ENCODE assay signal across 20 mouse cellular contexts in the genomic region with DNA sequence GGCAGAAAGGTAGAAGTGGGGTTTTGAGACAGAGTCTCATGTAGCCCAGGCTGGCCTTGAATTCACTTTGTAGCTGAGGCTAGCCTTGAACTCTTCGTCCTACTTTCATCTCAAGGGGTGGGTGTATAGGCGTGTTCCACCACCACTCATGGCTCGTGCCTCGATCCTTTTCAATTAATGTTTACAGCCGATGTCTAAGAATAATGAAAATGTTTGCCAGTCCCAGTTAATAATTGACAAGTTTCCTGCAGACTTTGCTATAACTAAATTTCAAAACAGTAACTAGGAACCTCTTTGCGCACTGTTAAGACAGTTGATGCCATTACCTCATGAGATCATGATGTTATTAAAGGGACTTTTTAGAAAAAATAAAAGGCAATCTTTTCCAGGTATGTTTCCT. TPM values are rescaled to one million over a fixed set of nuclear protein-coding genes. Genes with fewer than 3 reads are reported as not detected.
DNase-seq lines count a peak whose midpoint lies in the region; ATAC-seq and TF ChIP-seq lines count a peak whose summit lies in the region.
"Had no signal": no experiment of that assay in that cellular context is flagged by ENCODE, and none has a peak within 500 bp of the region (broad histone marks: within the 10 kb centered on the region; RNA-seq: fewer than 3 reads in every experiment).

No protein-coding gene starts in this region.

- ATAC-seq in liver, embryonic 13.5 days (ENCODE audit: low read depth): no peak
- no peak for ATAC-seq in liver, embryonic 11.5 days (replicated peaks; ENCODE audit: low FRiP score)
- ATAC-seq in kidney, embryonic 14.5 days (ENCODE audit: low FRiP score, low TSS enrichment): no peak
- ATAC-seq in liver, postnatal 0 days: peak; percentile 28; the same call in 1 of the 2 replicates
- ATAC-seq: hindbrain, embryonic 16.5 days; midbrain, embryonic 15.5 days had no signal

- H3K36me3 ChIP-seq in liver, embryonic 13.5 days: no peaks in the 10 kb centered on the region
- H3K36me3 ChIP-seq in liver, embryonic 11.5 days (ENCODE audit: control insufficient read depth, insufficient read depth, low read length): no peaks in the 10 kb centered on the region
- H3K36me3 ChIP-seq in kidney, embryonic 14.5 days (ENCODE audit: control insufficient read depth, insufficient read depth, low read length): no peaks in the 10 kb centered on the region
- H3K36me3 ChIP-seq in liver, postnatal 0 days (replicated peaks; ENCODE audit: insufficient read depth, low read length): no peaks in the 10 kb centered on the region
- H3K36me3 ChIP-seq: heart, embryonic 13.5 days; limb, embryonic 15.5 days; midbrain, embryonic 15.5 days; neural tube, embryonic 15.5 days; stomach, embryonic 15.5 days had no signal

- H3K4me2 ChIP-seq in liver, embryonic 13.5 days: no peak overlapping the region
- H3K4me2 ChIP-seq in liver, embryonic 11.5 days: no peak overlapping the region
- H3K4me2 ChIP-seq in kidney, embryonic 14.5 days (replicated peaks; ENCODE audit: low read depth, low read length): no peak overlapping the region
- peak overlapping the region; percentile 51; the same call in 1 of the 2 replicates for H3K4me2 ChIP-seq in liver, postnatal 0 days (ENCODE audit: low read depth, low read length)
- H3K4me2 ChIP-seq: limb, embryonic 15.5 days; midbrain, embryonic 15.5 days; neural tube, embryonic 15.5 days; stomach, embryonic 15.5 days had no signal

- no peaks in the 10 kb centered on the region for H3K9me3 ChIP-seq in liver, embryonic 13.5 days (replicated peaks)
- H3K9me3 ChIP-seq in liver, embryonic 11.5 days (ENCODE audit: control insufficient read depth, low read length): no peaks in the 10 kb centered on the region
- H3K9me3 ChIP-seq in kidney, embryonic 14.5 days (ENCODE audit: control insufficient read depth, low read length): no peaks in the 10 kb centered on the region
- H3K9me3 ChIP-seq in liver, postnatal 0 days (ENCODE audit: low read length): no peaks in the 10 kb centered on the region
- H3K9me3 ChIP-seq: heart, embryonic 13.5 days; limb, embryonic 15.5 days; megakaryocyte, embryonic 14.5 days; midbrain, embryonic 15.5 days; neural tube, embryonic 15.5 days; stomach, embryonic 15.5 days had no signal

- H3K4me3 ChIP-seq in liver, embryonic 13.5 days (replicated peaks): no peak overlapping the region
- H3K4me3 ChIP-seq in liver, embryonic 11.5 days (ENCODE audit: low read depth, low read length): no peak overlapping the region
- no peak overlapping the region for H3K4me3 ChIP-seq in kidney, embryonic 14.5 days (ENCODE audit: low read length)
- H3K4me3 ChIP-seq in liver, postnatal 0 days (ENCODE audit: low read depth, low read length): no peak overlapping the region
- H3K4me3 ChIP-seq: gastrocnemius, adult 2 months; heart, embryonic 13.5 days; limb, embryonic 15.5 days; midbrain, embryonic 15.5 days; neural tube, embryonic 15.5 days; stomach, embryonic 15.5 days had no signal

- H3K27ac ChIP-seq in liver, embryonic 13.5 days: peak overlapping the region; percentile 61; the same call in 1 of the 2 replicates
- no peak overlapping the region for H3K27ac ChIP-seq in liver, embryonic 11.5 days (ENCODE audit: low read depth, low read length)
- H3K27ac ChIP-seq in kidney, embryonic 14.5 days (ENCODE audit: low read depth, low read length): peak overlapping the region; percentile 77; the same call in 1 of the 2 replicates
- peak overlapping the region; percentile 61 for H3K27ac ChIP-seq in liver, postnatal 0 days (ENCODE audit: low read depth)
- H3K27ac ChIP-seq: gastrocnemius, adult 2 months; limb, embryonic 15.5 days; midbrain, embryonic 15.5 days; neural tube, embryonic 15.5 days; stomach, embryonic 15.5 days had no signal

- no peak for DNase-seq in liver, embryonic 13.5 days
- DNase-seq in liver, embryonic 11.5 days (ENCODE audit: low spot score): no peak
- DNase-seq in kidney, postnatal 36 days: peak; percentile 28 to 73
- no peak for DNase-seq in liver, postnatal 0 days
- no peak for DNase-seq in cerebellum, adult 9-11 months
- no peak for DNase-seq in thymus, postnatal 4 days
- no peak for DNase-seq in layer of hippocampus, postnatal 36 days
- DNase-seq: cerebellum, adult 2 months; gastrocnemius, adult 2 months; lung, postnatal 10 days; right cerebral cortex, postnatal 14 days; thymus, adult 18-20 months had no signal

- H3K4me1 ChIP-seq in liver, embryonic 13.5 days (replicated peaks): peaks cover 9% of the 10 kb centered on the region; the same call in 1 of the 2 replicates
- peaks cover 4% of the 10 kb centered on the region; the same call in 1 of the 2 replicates for H3K4me1 ChIP-seq in liver, embryonic 11.5 days (replicated peaks; ENCODE audit: control insufficient read depth, insufficient read depth, low read length)
- peaks cover 23% of the 10 kb centered on the region for H3K4me1 ChIP-seq in kidney, embryonic 14.5 days (ENCODE audit: control insufficient read depth, insufficient read depth, low read length)
- peaks cover 12% of the 10 kb centered on the region for H3K4me1 ChIP-seq in liver, postnatal 0 days (ENCODE audit: insufficient read depth)

- no peak overlapping the region for H3K9ac ChIP-seq in liver, embryonic 13.5 days
- no peak overlapping the region for H3K9ac ChIP-seq in liver, embryonic 11.5 days (ENCODE audit: low read depth, low read length)
- 0 out of 2 replicates have a peak overlapping the region, but pooled peaks have one; percentile 1 for H3K9ac ChIP-seq in kidney, embryonic 14.5 days (ENCODE audit: low read depth, low read length)
- no peak overlapping the region for H3K9ac ChIP-seq in liver, postnatal 0 days (replicated peaks)
- H3K9ac ChIP-seq: heart, embryonic 13.5 days; limb, embryonic 15.5 days; midbrain, embryonic 15.5 days; neural tube, embryonic 15.5 days; stomach, embryonic 15.5 days had no signal

- 72% methylated on average over 6 of the region's 6 CpGs for WGBS in liver, embryonic 13.5 days (ENCODE audit: insufficient replicate concordance)
- WGBS in liver, embryonic 11.5 days: 77% methylated on average over 6 of the region's 6 CpGs
- 78% methylated on average over 6 of the region's 6 CpGs for WGBS in kidney, embryonic 14.5 days
- 50% methylated on average over 6 of the region's 6 CpGs for WGBS in liver, postnatal 0 days (ENCODE audit: insufficient replicate concordance)

- TF ChIP-seq CTCF in liver, postnatal 0 days (IDR thresholded peaks at IDR 0.05; ENCODE audit: low read depth): no peak

- TF ChIP-seq EP300 in liver, postnatal 0 days (IDR thresholded peaks at IDR 0.05; ENCODE audit: low read depth): no peak

- H3K27me3 ChIP-seq in liver, embryonic 13.5 days: no peaks in the 10 kb centered on the region
- H3K27me3 ChIP-seq in liver, embryonic 11.5 days (replicated peaks; ENCODE audit: control insufficient read depth, insufficient read depth, low read length): no peaks in the 10 kb centered on the region
- H3K27me3 ChIP-seq in kidney, embryonic 14.5 days (ENCODE audit: control insufficient read depth, insufficient read depth, low read length): no peaks in the 10 kb centered on the region
- H3K27me3 ChIP-seq in liver, postnatal 0 days (ENCODE audit: insufficient read depth, low read length): no peaks in the 10 kb centered on the region
- H3K27me3 ChIP-seq: heart, embryonic 13.5 days; limb, embryonic 15.5 days; midbrain, embryonic 15.5 days; neural tube, embryonic 15.5 days; stomach, embryonic 15.5 days had no signal

RNA-seq across cellular contexts. Expression of gene Tanc1, which starts 13.6 kb away (rescaled TPM):
- polyA plus RNA-seq in liver, embryonic 13.5 days (2015; fragmentation: Nextera tagmentation; extraction: Ambion mirVana): 2.4 and 2.8 TPM in 2 replicates
- 11.8 and 12.5 TPM in 2 replicates for polyA plus RNA-seq in liver, embryonic 11.5 days (2014; fragmentation: Nextera tagmentation; extraction: Ambion mirVana)
- 31.3 and 43.8 TPM in 2 replicates for polyA plus RNA-seq in kidney, embryonic 14.5 days (2014; fragmentation: Nextera tagmentation; extraction: Ambion mirVana)
- polyA plus RNA-seq in liver, postnatal 0 days (2015; fragmentation: Nextera tagmentation; extraction: Ambion mirVana): 1.7 and 2.4 TPM in 2 replicates
- total RNA-seq in layer of hippocampus, postnatal 36 days (2021): 100 to 1,000 TPM; 107 to 119 TPM

Comparison
In these comparisons a context has a peak if more than half of its experiments do, and no peak if none do; other contexts are left out.
1. DNase-seq: peak in kidney, postnatal 36 days (2 of 2); none in liver, embryonic 13.5 days (single experiment), liver, embryonic 11.5 days (single experiment), liver, postnatal 0 days (single experiment), cerebellum, adult 9-11 months (single experiment), thymus, postnatal 4 days (single experiment) and layer of hippocampus, postnatal 36 days (0 of 2).